Mouse (Mus musculus) lung, embryonic 15.5 days (tissue): ENCODE measurements around the gene Arl6. TPM values are rescaled to one million over a fixed set of nuclear protein-coding genes. Genes with fewer than 3 reads are reported as not detected.

Experiments used
- polyA plus RNA-seq: library from polyadenylated mRNA; unstranded; fragments of >200 nt; fragmentation: Nextera tagmentation; extraction: Ambion mirVana; gene quantifications from 2 replicates; pipeline ENCODE4 v1.2.1, GENCODE M21; 2015

Arl6 gene
- polyA plus RNA-seq, 1 experiment from 2014 or later = 36.9 TPM

Other genes with a start within 250 kb of the Arl6 start
- gene Gabrr3, start 232.1 kb downstream of the Arl6 start, polyA plus RNA-seq = not detected in 2 replicates
- gene Riox2, start 167.6 kb downstream of the Arl6 start, polyA plus RNA-seq = 26.2 and 29.4 TPM in 2 replicates
- gene Crybg3, start 38.4 kb downstream of the Arl6 start, polyA plus RNA-seq = 5.4 and 6.0 TPM in 2 replicates